8 mouse cellular contexts compared by ENCODE assay signal in genomic region chr1:166379630-166380231, GRCm38 (mm10). TPM values are rescaled to one million over a fixed set of nuclear protein-coding genes. Genes with fewer than 3 reads are reported as not detected.
DNase-seq lines count a peak whose midpoint lies in the region; ATAC-seq and TF ChIP-seq lines count a peak whose summit lies in the region.

No protein-coding gene starts in this region.

- H3K9ac ChIP-seq in ES-Bruce4 (ENCODE audit: low read depth, poor library complexity, severe bottlenecking), result peak overlapping the region; percentile 57
- peak overlapping the region; percentile 96 for H3K9ac ChIP-seq in forebrain, embryonic 13.5 days
- H3K9ac ChIP-seq in lung, embryonic 15.5 days, result peak overlapping the region; percentile 99

- no peak for TF ChIP-seq EP300 in ES-Bruce4 (IDR thresholded peaks at IDR 0.05; ENCODE audit: insufficient read depth, low read depth, low read length)

- H3K9me3 ChIP-seq in ES-Bruce4 (replicated peaks; ENCODE audit: control insufficient read depth, insufficient read depth, low read length, poor library complexity, severe bottlenecking), result no peaks in the 10 kb centered on the region
- H3K9me3 ChIP-seq in forebrain, embryonic 13.5 days (replicated peaks), result no peaks in the 10 kb centered on the region
- H3K9me3 ChIP-seq in lung, embryonic 15.5 days, result no peaks in the 10 kb centered on the region

- WGBS in forebrain, embryonic 13.5 days, result 1% methylated on average over 34 of the region's 41 CpGs
- under 1% methylated on average over 37 of the region's 41 CpGs for WGBS in lung, embryonic 15.5 days

- no peak for TF ChIP-seq CTCF in ES-Bruce4 (IDR thresholded peaks at IDR 0.05; ENCODE audit: low read depth, low read length)

- H3K27me3 ChIP-seq in ES-Bruce4 (ENCODE audit: control insufficient read depth, insufficient read depth, low read length, poor library complexity, severe bottlenecking), result peaks cover 1% of the 10 kb centered on the region; the same call in 1 of the 2 replicates
- H3K27me3 ChIP-seq in forebrain, embryonic 13.5 days, result no peaks in the 10 kb centered on the region
- H3K27me3 ChIP-seq in lung, embryonic 15.5 days, result no peaks in the 10 kb centered on the region

- peak; percentile 40 for DNase-seq in heart, postnatal 25 days (ENCODE audit: low spot score)
- DNase-seq in layer of hippocampus, adult 18-20 months (ENCODE audit: low spot score in 2 of 2), result peak; percentile 57 to 67
- peak; percentile 62 to 67 for DNase-seq in thymus, adult 18-20 months

- no peak for TF ChIP-seq POLR2A in ES-Bruce4 (IDR thresholded peaks at IDR 0.05; ENCODE audit: insufficient read depth, low read length)

- intact Hi-C loops in heart, postnatal 25 days (cut with DNase I), result loop anchor here (2.0 kb wide), 1 partner anchor 29 kb away; the partner anchor contains the start of gene Pogk

- peak overlapping the region; percentile 66 for H3K4me3 ChIP-seq in ES-Bruce4 (ENCODE audit: low read depth, low read length)
- H3K4me3 ChIP-seq in forebrain, embryonic 13.5 days, result peak overlapping the region; percentile 92
- peak overlapping the region; percentile 92 for H3K4me3 ChIP-seq in lung, embryonic 15.5 days

- peak; percentile 45 for ATAC-seq in cerebellum, adult (ENCODE audit: insufficient number of reproducible peaks, low FRiP score, low TSS enrichment)
- ATAC-seq in forebrain, embryonic 13.5 days, result peak; percentile 50
- ATAC-seq in lung, embryonic 15.5 days (ENCODE audit: borderline replicate concordance, extremely low read depth, low FRiP score, low TSS enrichment), result peak; percentile 46; the same call in 1 of the 2 replicates
- ATAC-seq in neutrophil, adult 5-6 weeks (ENCODE audit: extremely low read depth, insufficient number of reproducible peaks, low FRiP score, poor library complexity, severe bottlenecking), result peak; percentile 46; the same call in 1 of the 2 replicates

- no peak overlapping the region for H3K27ac ChIP-seq in ES-Bruce4 (ENCODE audit: insufficient read depth, low read length)
- H3K27ac ChIP-seq in forebrain, embryonic 13.5 days, result peak overlapping the region; percentile 87
- H3K27ac ChIP-seq in lung, embryonic 15.5 days, result peak overlapping the region; percentile 91

- peak overlapping the region; percentile 72 for H3K4me2 ChIP-seq in forebrain, embryonic 13.5 days
- H3K4me2 ChIP-seq in lung, embryonic 15.5 days, result peak overlapping the region; percentile 75

- H3K4me1 ChIP-seq in ES-Bruce4 (ENCODE audit: control insufficient read depth, insufficient read depth, low read length), result no peaks in the 10 kb centered on the region
- peaks cover 21% of the 10 kb centered on the region for H3K4me1 ChIP-seq in forebrain, embryonic 13.5 days
- peaks cover 13% of the 10 kb centered on the region for H3K4me1 ChIP-seq in lung, embryonic 15.5 days

- H3K36me3 ChIP-seq in ES-Bruce4 (ENCODE audit: control insufficient read depth, insufficient read depth, low read length, poor library complexity, severe bottlenecking), result no peaks in the 10 kb centered on the region
- H3K36me3 ChIP-seq in forebrain, embryonic 13.5 days (ENCODE audit: poor library complexity, severe bottlenecking), result peaks cover 24% of the 10 kb centered on the region
- peaks cover 20% of the 10 kb centered on the region for H3K36me3 ChIP-seq in lung, embryonic 15.5 days

RNA-seq across cellular contexts. Expression of gene Tada1, which starts 0.8 kb away (rescaled TPM):
- polyA plus RNA-seq in ES-Bruce4 (2011; ENCODE audit: insufficient read depth, insufficient read length, low read depth, missing spikeins), result 3.7 and 4.7 TPM in 2 replicates
- 80.8 and 84.6 TPM in 2 replicates for polyA plus RNA-seq in forebrain, embryonic 13.5 days (2015; fragmentation: Nextera tagmentation; extraction: Ambion mirVana)
- total RNA-seq in heart, postnatal 25 days (2021), result 10 to 100 TPM; 10.2 to 10.6 TPM
- total RNA-seq in layer of hippocampus, adult 18-20 months (2021), result 10 to 100 TPM; 36.6 to 36.9 TPM
- polyA plus RNA-seq in lung, embryonic 15.5 days (2015; fragmentation: Nextera tagmentation; extraction: Ambion mirVana), result 59.6 and 61.5 TPM in 2 replicates
- total RNA-seq in neutrophil, adult 5-6 weeks (2017), result 21.1 and 26.4 TPM in 2 replicates

RNA-seq across cellular contexts. Expression of gene Pogk, which starts 29.9 kb away (rescaled TPM):
- polyA plus RNA-seq in ES-Bruce4 (2011; ENCODE audit: insufficient read depth, insufficient read length, low read depth, missing spikeins), result 2.0 and 6.0 TPM in 2 replicates
- 33.4 and 37.6 TPM in 2 replicates for polyA plus RNA-seq in forebrain, embryonic 13.5 days (2015; fragmentation: Nextera tagmentation; extraction: Ambion mirVana)
- total RNA-seq in heart, postnatal 25 days (2021), result 10 to 100 TPM; 11.1 to 11.9 TPM
- 10 to 100 TPM; 34.9 to 36.0 TPM for total RNA-seq in layer of hippocampus, adult 18-20 months (2021)
- 10.5 and 11.3 TPM in 2 replicates for polyA plus RNA-seq in lung, embryonic 15.5 days (2015; fragmentation: Nextera tagmentation; extraction: Ambion mirVana)
- total RNA-seq in neutrophil, adult 5-6 weeks (2017), result 2.0 and 2.6 TPM in 2 replicates
